Mouse (Mus musculus): ENCODE measurements around the gene Sdsl. TPM values are rescaled to one million over a fixed set of nuclear protein-coding genes. Genes with fewer than 3 reads are reported as not detected.

Gene Sdsl
- polyA plus RNA-seq, 1 experiment from 2014 or later: 10.6 TPM

DNA sequence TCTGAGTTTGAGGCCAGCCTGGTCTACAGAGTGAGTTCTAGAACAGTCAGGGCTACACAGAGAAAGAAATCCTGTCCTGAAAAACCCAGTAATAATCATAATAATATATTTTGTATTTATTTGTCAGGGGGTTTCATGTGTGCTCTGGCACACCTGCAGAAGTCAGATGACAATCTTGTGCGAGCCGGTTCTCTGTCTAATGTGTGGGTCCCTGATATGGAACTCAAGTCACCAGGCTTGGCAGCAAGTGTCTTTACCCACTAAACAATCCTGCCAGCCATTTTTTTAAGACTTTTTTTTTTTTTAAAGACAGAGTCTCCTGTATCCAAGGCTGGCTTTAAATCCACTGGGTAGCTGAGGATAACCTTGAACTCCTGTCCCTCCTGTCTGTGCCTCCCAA is 751 bp upstream of the Sdsl start:
- Histone ChIP-seq H3K4me2 (no peak overlapping the region), H3K27ac (ENCODE audit: poor library complexity, severe bottlenecking) (no peak overlapping the region), H3K27me3 (replicated peaks) (peaks cover 25% of the 10 kb centered on the region), H3K36me3 (no peaks in the 10 kb centered on the region), H3K9ac (no peak overlapping the region), H3K4me1 (replicated peaks) (peaks cover 11% of the 10 kb centered on the region), H3K9me3 (replicated peaks) (no peaks in the 10 kb centered on the region), H3K4me3 (no peak overlapping the region)
- no peak for ATAC-seq (ENCODE audit: insufficient number of reproducible peaks, low FRiP score)
- 81% methylated on average over 2 of the region's 2 CpGs for WGBS

DNA sequence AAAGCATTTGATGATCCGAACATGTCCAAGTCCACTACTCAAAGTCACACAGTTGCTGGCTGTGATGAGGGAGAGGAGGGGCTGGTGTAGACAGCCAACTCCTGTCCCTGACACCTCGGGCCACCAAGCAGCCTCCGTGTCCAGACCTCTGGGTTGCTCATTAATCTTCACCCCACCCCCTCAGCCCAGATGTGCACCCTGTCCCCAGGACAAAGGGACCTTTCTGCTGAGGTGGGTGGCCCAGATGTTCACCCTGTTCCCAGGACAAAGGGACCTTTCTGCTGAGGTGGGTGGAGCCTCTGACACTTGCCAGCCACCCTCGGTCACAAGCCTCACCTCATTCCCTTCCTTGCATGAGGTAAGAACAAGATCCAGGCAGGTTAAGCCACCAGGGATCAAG is 1.1 kb downstream of the Sdsl start:
- WGBS: 47% methylated on average over 4 of the region's 4 CpGs
- Histone ChIP-seq H3K27ac (ENCODE audit: poor library complexity, severe bottlenecking) (no peak overlapping the region), H3K27me3 (replicated peaks) (peaks cover 14% of the 10 kb centered on the region), H3K36me3 (no peaks in the 10 kb centered on the region), H3K4me2 (no peak overlapping the region), H3K4me1 (replicated peaks) (peaks cover 9% of the 10 kb centered on the region), H3K9ac (no peak overlapping the region), H3K4me3 (no peak overlapping the region), H3K9me3 (replicated peaks) (no peaks in the 10 kb centered on the region)
- no peak for ATAC-seq (ENCODE audit: insufficient number of reproducible peaks, low FRiP score)

DNA sequence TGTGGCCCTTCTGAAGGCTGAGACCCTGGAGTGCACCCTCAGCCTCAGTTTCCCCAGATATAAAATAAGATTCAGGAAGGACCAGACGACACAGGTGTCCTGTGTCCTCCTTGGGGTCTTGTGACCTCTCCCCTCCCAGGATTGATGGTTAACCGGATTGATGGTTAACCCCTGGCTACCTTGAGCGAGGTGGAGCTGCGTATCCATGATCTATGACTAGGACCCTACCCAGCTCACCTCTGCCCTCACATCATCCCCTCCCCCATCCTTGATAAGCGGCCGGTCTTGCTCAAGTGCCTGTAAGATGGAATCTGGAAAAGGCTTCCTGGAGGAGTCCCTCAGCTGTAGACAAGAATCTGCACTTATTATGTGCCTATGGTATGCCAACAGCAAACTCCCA is 3.8 kb downstream of the Sdsl start:
- no peak overlapping the region for H3K4me2 ChIP-seq
- no peaks in the 10 kb centered on the region for H3K27me3 ChIP-seq (replicated peaks)
- H3K4me3 ChIP-seq: no peak overlapping the region
- H3K27ac ChIP-seq (ENCODE audit: poor library complexity, severe bottlenecking): no peak overlapping the region
- 71% methylated on average over 6 of the region's 6 CpGs for WGBS
- H3K4me1 ChIP-seq (replicated peaks): peaks cover 10% of the 10 kb centered on the region
- no peak overlapping the region for H3K9ac ChIP-seq
- H3K9me3 ChIP-seq (replicated peaks): peaks cover 10% of the 10 kb centered on the region
- ATAC-seq (ENCODE audit: insufficient number of reproducible peaks, low FRiP score): no peak
- H3K36me3 ChIP-seq: no peaks in the 10 kb centered on the region

DNA sequence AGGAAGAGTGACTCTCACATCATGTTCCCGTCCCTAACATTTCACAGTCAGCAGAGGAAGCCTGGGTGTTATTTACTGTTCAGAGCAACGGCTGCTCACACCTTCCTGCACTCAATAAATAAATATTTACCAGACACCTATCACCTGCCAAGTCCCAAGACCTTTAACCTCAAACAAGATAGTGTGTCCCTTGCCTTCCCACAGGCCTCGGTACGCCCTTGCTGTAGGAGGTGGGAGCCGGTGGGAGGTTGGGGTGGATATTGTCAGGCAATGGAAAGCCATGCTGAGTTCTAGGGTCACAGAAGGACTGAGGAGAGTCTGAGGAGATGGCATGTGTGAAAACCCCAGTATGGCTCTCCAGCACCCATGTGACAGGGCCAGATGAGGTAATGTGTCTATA is 4.3 kb downstream of the Sdsl start:
- H3K27ac ChIP-seq (ENCODE audit: poor library complexity, severe bottlenecking): no peak overlapping the region
- H3K4me1 ChIP-seq (replicated peaks): peaks cover 10% of the 10 kb centered on the region
- H3K9me3 ChIP-seq (replicated peaks): peaks cover 10% of the 10 kb centered on the region
- no peak overlapping the region for H3K9ac ChIP-seq
- no peak overlapping the region for H3K4me2 ChIP-seq
- H3K27me3 ChIP-seq (replicated peaks): 0 out of 2 replicates have a peak, but pooled peaks cover 2% of the 10 kb centered on the region
- no peak overlapping the region for H3K4me3 ChIP-seq
- 73% methylated on average over 5 of the region's 5 CpGs for WGBS
- ATAC-seq (ENCODE audit: insufficient number of reproducible peaks, low FRiP score): no peak
- H3K36me3 ChIP-seq: no peaks in the 10 kb centered on the region

DNA sequence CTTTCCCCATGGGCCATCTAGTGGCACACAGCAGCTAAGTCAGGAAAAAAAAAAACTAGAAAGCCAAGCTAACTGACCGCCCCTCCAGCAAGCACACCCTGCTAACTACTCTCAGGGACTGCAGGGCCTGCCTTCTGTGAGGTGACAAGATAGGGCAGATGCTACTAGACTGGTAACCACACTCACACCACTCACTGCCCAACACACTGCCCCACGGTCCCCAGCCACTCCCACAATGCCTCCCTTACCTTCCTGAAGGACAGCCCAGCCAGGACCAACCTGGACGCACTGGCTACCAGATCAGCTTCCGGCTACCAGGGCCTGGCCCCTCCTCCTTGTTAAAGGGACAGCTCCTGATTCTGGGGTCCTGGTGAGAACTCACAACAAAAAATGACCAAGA is 5.6 kb downstream of the Sdsl start:
- peak overlapping the region; percentile 57 for H3K9ac ChIP-seq
- H3K4me1 ChIP-seq (replicated peaks): peaks cover 10% of the 10 kb centered on the region
- no peak for ATAC-seq (ENCODE audit: insufficient number of reproducible peaks, low FRiP score)
- H3K27me3 ChIP-seq (replicated peaks): peaks cover 14% of the 10 kb centered on the region
- peak overlapping the region; percentile 47 for H3K4me3 ChIP-seq
- H3K36me3 ChIP-seq: no peaks in the 10 kb centered on the region
- H3K9me3 ChIP-seq (replicated peaks): peaks cover 10% of the 10 kb centered on the region
- H3K27ac ChIP-seq (ENCODE audit: poor library complexity, severe bottlenecking): no peak overlapping the region
- 11% methylated on average over 4 of the region's 4 CpGs for WGBS
- peak overlapping the region; percentile 62 for H3K4me2 ChIP-seq

DNA sequence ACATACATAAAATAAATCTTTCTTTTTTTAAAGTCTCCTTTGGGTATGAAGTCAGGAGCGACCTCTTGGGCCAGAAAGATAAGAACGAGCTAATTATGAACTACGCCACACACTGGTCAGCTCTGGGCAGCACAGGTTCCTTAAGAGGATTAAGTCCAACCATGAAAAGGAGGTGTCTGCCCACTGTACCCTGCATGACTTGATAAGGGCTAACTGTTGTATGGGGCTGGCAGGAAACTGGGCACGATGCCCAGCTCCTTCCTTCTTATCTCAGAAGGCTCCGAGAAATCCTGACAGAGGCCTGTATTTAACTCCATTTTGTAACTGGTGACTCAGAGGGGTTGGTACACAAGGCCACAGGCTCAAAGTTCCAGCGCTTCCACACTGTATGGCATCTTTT is 6.8 kb downstream of the Sdsl start:
- Histone ChIP-seq H3K27ac (ENCODE audit: poor library complexity, severe bottlenecking) (no peak overlapping the region), H3K27me3 (replicated peaks) (peaks cover 23% of the 10 kb centered on the region), H3K4me2 (no peak overlapping the region), H3K9ac (no peak overlapping the region), H3K4me1 (replicated peaks) (peaks cover 10% of the 10 kb centered on the region), H3K4me3 (no peak overlapping the region), H3K9me3 (replicated peaks) (peaks cover 10% of the 10 kb centered on the region), H3K36me3 (no peaks in the 10 kb centered on the region)
- ATAC-seq (ENCODE audit: insufficient number of reproducible peaks, low FRiP score): peak; percentile 54
- WGBS: 43% methylated on average over 6 of the region's 6 CpGs

DNA sequence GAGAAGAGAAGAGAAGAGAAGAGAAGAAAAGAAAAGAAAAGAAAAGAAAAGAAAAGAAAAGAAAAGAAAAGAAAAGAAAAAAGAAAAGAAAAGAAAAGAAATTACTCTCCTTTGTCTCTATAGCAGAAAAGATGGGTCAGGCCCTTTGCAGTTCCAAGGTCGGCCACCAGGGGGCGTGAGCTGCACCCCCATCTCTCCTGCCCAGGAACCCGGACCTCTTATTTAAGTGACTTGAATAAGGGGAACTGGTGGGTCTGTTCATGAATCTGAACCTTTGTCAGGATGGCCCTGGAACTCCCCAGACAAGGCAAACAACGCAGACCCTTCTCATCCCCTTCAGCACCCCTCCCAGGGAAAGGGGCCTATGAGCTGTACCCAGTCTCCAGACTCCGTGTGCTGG is 7.5 kb downstream of the Sdsl start:
- Histone ChIP-seq H3K4me1 (replicated peaks) (peaks cover 10% of the 10 kb centered on the region), H3K9ac (no peak overlapping the region), H3K4me3 (no peak overlapping the region), H3K4me2 (no peak overlapping the region), H3K27me3 (replicated peaks) (peaks cover 31% of the 10 kb centered on the region), H3K9me3 (replicated peaks) (peaks cover 10% of the 10 kb centered on the region), H3K27ac (ENCODE audit: poor library complexity, severe bottlenecking) (no peak overlapping the region), H3K36me3 (no peaks in the 10 kb centered on the region)
- WGBS: 47% methylated on average over 5 of the region's 5 CpGs
- no peak for ATAC-seq (ENCODE audit: insufficient number of reproducible peaks, low FRiP score)

DNA sequence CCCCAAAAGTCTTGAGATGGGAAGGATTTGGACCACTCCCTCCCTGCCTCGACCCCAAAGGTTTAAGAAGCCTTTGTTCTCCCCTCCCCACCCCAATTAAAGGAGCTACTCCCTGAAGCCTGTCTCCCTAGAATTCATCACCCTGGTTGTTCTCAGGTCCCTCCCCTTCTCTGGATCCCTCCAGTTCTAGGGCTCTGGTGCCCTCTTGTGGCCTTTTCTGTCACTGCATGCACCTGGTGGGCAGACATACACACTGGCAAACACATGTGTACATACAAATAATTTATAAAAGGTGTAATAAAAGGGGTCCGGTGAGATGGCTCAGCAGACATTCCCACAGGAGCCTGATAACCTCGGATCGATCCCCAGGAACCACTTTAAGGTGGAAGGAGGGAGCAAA is 8.3 kb downstream of the Sdsl start:
- Histone ChIP-seq H3K36me3 (no peaks in the 10 kb centered on the region), H3K4me2 (no peak overlapping the region), H3K27me3 (replicated peaks) (peaks cover 38% of the 10 kb centered on the region), H3K4me3 (no peak overlapping the region), H3K27ac (ENCODE audit: poor library complexity, severe bottlenecking) (no peak overlapping the region), H3K9ac (no peak overlapping the region), H3K9me3 (replicated peaks) (peaks cover 10% of the 10 kb centered on the region), H3K4me1 (replicated peaks) (peaks cover 10% of the 10 kb centered on the region)
- 75% methylated on average over 4 of the region's 4 CpGs for WGBS
- ATAC-seq (ENCODE audit: insufficient number of reproducible peaks, low FRiP score): no peak

DNA sequence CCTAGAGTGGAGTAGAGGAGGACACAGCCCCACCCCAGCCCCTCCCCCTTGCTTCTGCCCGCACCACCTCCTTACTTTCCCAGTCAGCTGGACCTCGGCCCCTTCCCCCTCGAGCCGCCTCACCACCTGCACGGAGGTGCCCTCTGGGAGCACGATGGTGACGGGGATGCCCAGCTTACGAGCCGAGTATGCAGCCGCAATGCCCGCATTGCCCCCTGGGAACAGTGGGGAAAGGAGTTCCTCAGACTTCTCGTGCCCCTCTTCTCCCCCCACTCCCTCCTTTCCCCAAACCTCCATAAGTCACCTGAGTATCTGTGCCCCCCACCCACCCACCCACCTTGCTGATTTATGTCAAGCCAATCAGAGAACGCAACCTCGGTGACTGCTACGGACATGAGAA is 10.7 kb downstream of the Sdsl start:
- 68% methylated on average over 15 of the region's 15 CpGs for WGBS
- Histone ChIP-seq H3K9me3 (replicated peaks) (peaks cover 10% of the 10 kb centered on the region), H3K9ac (no peak overlapping the region), H3K27me3 (replicated peaks) (peaks cover 46% of the 10 kb centered on the region), H3K36me3 (no peaks in the 10 kb centered on the region), H3K4me2 (no peak overlapping the region), H3K27ac (ENCODE audit: poor library complexity, severe bottlenecking) (no peak overlapping the region), H3K4me1 (replicated peaks) (peaks cover 16% of the 10 kb centered on the region), H3K4me3 (no peak overlapping the region)
- ATAC-seq (ENCODE audit: insufficient number of reproducible peaks, low FRiP score): no peak

DNA sequence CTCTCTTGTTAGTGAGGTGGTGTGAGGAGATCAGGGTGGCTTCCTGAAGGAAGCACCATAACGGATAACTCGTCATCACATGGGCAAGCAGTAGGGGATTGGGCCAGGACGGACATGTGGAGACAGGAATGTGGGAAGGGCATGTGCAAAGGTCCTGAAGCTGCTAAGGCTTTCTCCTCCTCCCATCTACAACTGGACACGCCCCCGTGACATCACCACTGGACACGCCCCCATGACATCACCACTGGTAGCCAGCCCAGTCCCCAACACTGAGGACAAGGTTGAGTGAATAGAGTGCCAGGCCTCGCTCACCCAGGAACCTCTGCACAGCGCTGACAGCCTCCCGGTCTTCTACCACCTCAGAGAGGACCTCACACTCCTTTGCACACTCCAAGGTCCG is 13.5 kb downstream of the Sdsl start:
- peaks cover 70% of the 10 kb centered on the region for H3K27me3 ChIP-seq (replicated peaks)

DNA sequence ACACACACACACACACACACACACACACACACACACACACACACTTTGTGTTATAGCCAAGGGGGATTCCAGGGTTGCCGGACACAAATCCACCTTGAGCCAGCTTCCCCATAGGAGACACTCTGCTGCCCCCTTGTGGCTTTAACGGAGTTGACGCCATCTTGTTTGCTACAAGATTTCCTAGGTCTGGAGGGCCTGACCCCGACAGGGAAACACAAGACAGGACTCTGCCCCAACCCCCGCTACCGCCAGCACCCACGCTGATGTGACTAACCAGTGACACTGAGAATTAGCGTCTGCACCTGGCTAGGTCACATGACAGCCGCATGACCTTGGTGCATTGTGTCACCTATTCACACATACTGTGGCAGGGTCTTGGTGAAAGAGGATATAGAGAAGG is 15.0 kb downstream of the Sdsl start:
- peaks cover 65% of the 10 kb centered on the region for H3K27me3 ChIP-seq (replicated peaks)
- no peak overlapping the region for H3K4me3 ChIP-seq
- no peak overlapping the region for H3K4me2 ChIP-seq
- no peak overlapping the region for H3K9ac ChIP-seq
- no peaks in the 10 kb centered on the region for H3K9me3 ChIP-seq (replicated peaks)
- no peak for ATAC-seq (ENCODE audit: insufficient number of reproducible peaks, low FRiP score)
- no peak overlapping the region for H3K27ac ChIP-seq (ENCODE audit: poor library complexity, severe bottlenecking)
- H3K4me1 ChIP-seq (replicated peaks): peaks cover 6% of the 10 kb centered on the region; the same call in 1 of the 2 replicates
- WGBS: 4% methylated on average over 9 of the region's 9 CpGs
- no peaks in the 10 kb centered on the region for H3K36me3 ChIP-seq

More for the DNA sequence above, 13.5 kb downstream of the Sdsl start:
- H3K4me1 ChIP-seq (replicated peaks): peaks cover 6% of the 10 kb centered on the region; the same call in 1 of the 2 replicates
- no peak overlapping the region for H3K9ac ChIP-seq
- H3K27ac ChIP-seq (ENCODE audit: poor library complexity, severe bottlenecking): no peak overlapping the region
- no peak overlapping the region for H3K4me2 ChIP-seq
- H3K36me3 ChIP-seq: no peaks in the 10 kb centered on the region
- WGBS: 65% methylated on average over 10 of the region's 10 CpGs
- H3K4me3 ChIP-seq: no peak overlapping the region
- peaks cover under 1% of the 10 kb centered on the region; the same call in 1 of the 2 replicates for H3K9me3 ChIP-seq (replicated peaks)
- no peak for ATAC-seq (ENCODE audit: insufficient number of reproducible peaks, low FRiP score)

DNA sequence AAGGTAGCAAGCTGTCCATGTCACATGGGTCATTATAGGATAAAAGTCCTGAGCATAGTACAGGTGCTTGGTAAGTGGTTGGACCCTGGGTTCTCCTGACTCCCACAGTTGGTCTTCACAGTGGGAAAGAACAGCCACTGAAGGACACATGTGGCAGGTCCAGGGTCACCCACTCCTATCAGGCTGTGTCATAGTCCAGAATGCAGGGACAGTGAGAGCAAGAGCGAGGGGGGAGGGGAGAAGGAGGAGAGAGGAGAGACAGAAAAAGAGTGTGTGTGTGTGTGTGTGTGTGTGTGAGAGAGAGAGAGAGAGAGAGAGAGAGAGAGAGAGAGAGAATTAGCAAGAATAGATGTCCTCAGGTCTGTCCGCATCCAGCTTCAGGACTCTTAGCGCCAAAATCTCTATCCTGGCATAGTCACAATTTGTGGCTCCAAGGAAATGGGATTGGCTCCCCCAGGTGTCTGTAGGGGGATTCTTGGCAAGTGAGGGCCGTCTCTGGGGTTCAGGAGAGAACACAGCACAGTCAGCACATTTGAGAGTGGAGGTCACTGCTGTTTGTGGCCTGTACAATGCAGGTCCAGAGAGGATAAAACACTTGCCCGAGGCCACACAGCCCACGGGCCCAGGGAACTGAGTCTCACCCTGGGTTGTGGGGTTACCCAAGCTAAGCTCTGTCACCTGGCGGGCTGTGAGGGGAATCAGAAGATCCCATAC is 15.6 kb downstream of the Sdsl start:
- no peak for ATAC-seq (ENCODE audit: insufficient number of reproducible peaks, low FRiP score)
- Histone ChIP-seq H3K4me1 (replicated peaks) (peaks cover 6% of the 10 kb centered on the region; the same call in 1 of the 2 replicates), H3K27me3 (replicated peaks) (peaks cover 59% of the 10 kb centered on the region), H3K27ac (ENCODE audit: poor library complexity, severe bottlenecking) (no peak overlapping the region), H3K9me3 (replicated peaks) (no peaks in the 10 kb centered on the region), H3K4me3 (no peak overlapping the region), H3K4me2 (no peak overlapping the region), H3K9ac (no peak overlapping the region), H3K36me3 (no peaks in the 10 kb centered on the region)
- WGBS: 46% methylated on average over 7 of the region's 7 CpGs
